Mouse (Mus musculus): ENCODE data around the gene Tmem131.
A peak's percentile ranks its signal among the peaks of the same experiment; 100 is the strongest.

DNA sequence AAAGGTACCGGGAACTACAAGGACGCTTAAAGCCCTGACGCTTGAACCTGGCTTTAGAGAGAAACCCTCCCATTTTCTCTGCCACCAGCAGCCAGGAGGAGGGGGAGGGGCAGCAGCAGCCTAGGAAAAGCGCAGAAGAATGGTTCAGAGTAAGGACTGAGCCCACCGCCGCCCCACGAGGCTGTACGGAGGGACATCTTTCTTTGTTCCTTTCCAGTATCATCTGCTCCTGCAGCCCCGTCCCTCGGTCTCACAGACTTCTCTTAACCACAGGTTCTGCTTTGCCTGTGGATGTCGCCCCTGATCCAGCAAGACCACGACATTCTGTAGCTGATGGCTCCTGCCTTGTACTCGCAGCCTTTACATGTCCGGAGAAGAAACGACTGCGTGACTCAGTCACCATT is 158.2 kb downstream of the Tmem131 start:
- TF ChIP-seq EP300 (IDR thresholded peaks at IDR 0.05; ENCODE audit: low read depth) (no peak), CTCF (IDR thresholded peaks at IDR 0.05; ENCODE audit: low read depth) (0 out of 2 replicates have a peak, but pooled peaks have one; percentile 15)
